Mouse (Mus musculus): Measurements from ENCODE around the gene Anks3.

The Anks3 gene

GRCm38 (mm10) chr16:4965392-4966129, 1.6 kb upstream of the Anks3 start:
- no peak for DNase-seq

GRCm38 (mm10) chr16:4964731-4965391, 856 bp upstream of the Anks3 start:
- no peak for DNase-seq

- DNase-seq: no peak
Measured at GRCm38 (mm10) chr16:4963346-4963745, 659 bp downstream of the Anks3 start.

GRCm38 (mm10) chr16:4960260-4960659, 3.7 kb downstream of the Anks3 start:
- no peak for DNase-seq

GRCm38 (mm10) chr16:4957446-4957845, 6.6 kb downstream of the Anks3 start:
- DNase-seq: no peak

GRCm38 (mm10) chr16:4956609-4957008, 7.4 kb downstream of the Anks3 start:
- DNase-seq: no peak

- DNase-seq: no peak
Measured at GRCm38 (mm10) chr16:4947378-4947777, 16.6 kb downstream of the Anks3 start.

- DNase-seq: no peak
Measured at GRCm38 (mm10) chr16:4946155-4946554, 17.9 kb downstream of the Anks3 start.

- DNase-seq: no peak
Measured at GRCm38 (mm10) chr16:4945415-4945814, 18.6 kb downstream of the Anks3 start.

- DNase-seq: no peak
Measured at GRCm38 (mm10) chr16:4943431-4943830, 20.6 kb downstream of the Anks3 start.

- DNase-seq: no peak
Measured at GRCm38 (mm10) chr16:4942868-4943267, 21.1 kb downstream of the Anks3 start.

- no peak for DNase-seq
Measured at GRCm38 (mm10) chr16:4941016-4941415, 23.0 kb downstream of the Anks3 start.

GRCm38 (mm10) chr16:4940311-4940850, 23.6 kb downstream of the Anks3 start:
- no peak for DNase-seq

GRCm38 (mm10) chr16:4939412-4939811, 24.6 kb downstream of the Anks3 start:
- peak; percentile 45 for DNase-seq

GRCm38 (mm10) chr16:4938989-4939388, 25.0 kb downstream of the Anks3 start:
- DNase-seq: peak; percentile 96

- no peak for DNase-seq
Measured at GRCm38 (mm10) chr16:4938461-4938860, 25.5 kb downstream of the Anks3 start, which contains the start of gene Nudt16l1. TSS of gene Nudt16l1 (plus strand) at chr16:4938761.

GRCm38 (mm10) chr16:4937351-4938190, 26.4 kb downstream of the Anks3 start:
- no peak for DNase-seq

- DNase-seq: no peak
Measured at GRCm38 (mm10) chr16:4935931-4936703, 27.9 kb downstream of the Anks3 start.

- DNase-seq: no peak
Measured at GRCm38 (mm10) chr16:4935430-4935829, 28.6 kb downstream of the Anks3 start.

- no peak for DNase-seq
Measured at GRCm38 (mm10) chr16:4932429-4932828, 31.6 kb downstream of the Anks3 start.

- no peak for DNase-seq
Measured at GRCm38 (mm10) chr16:4928474-4928873, 35.5 kb downstream of the Anks3 start.

- no peak for DNase-seq
Measured at GRCm38 (mm10) chr16:4927967-4928366, 36.0 kb downstream of the Anks3 start.
